Mouse (Mus musculus): ENCODE data around the gene Map4.

DNA sequence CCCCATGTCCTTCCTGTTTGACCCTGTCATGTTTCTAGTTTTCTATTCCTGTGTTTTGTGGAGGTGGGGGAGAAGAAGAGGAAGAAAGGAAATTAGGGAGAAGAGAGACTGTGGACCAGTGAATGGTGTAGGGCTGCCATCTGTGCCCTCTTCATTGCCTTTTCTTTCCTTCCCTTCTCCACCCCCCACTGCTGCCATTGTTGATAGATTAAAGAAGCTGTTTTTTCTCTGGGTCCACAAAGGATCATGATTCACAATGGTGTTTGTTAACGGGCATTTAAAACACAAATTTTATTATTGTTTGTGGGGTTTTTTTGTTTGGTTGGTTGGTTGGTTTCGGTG is 122.8 kb downstream of the Map4 start:
- no peak for TF ChIP-seq POLR2A (IDR thresholded peaks at IDR 0.05; ENCODE audit: low read depth, low read length)
- no peak for TF ChIP-seq HCFC1 (IDR thresholded peaks at IDR 0.05; ENCODE audit: low read depth, low read length)
- no peak for TF ChIP-seq MYC (IDR thresholded peaks at IDR 0.05; ENCODE audit: low read depth, low read length)
- TF ChIP-seq ZMIZ1 (IDR thresholded peaks at IDR 0.05; ENCODE audit: low read depth, low read length), result no peak
- no peak for TF ChIP-seq CTCF (conservative IDR thresholded peaks at IDR 0.05 in 1 of 2, IDR thresholded peaks at IDR 0.05 in 1 of 2; ENCODE audit: low read depth in 2 of 2, low read length in 2 of 2)
- no peak for TF ChIP-seq EP300 (IDR thresholded peaks at IDR 0.05; ENCODE audit: low read length)
- TF ChIP-seq KAT2A (IDR thresholded peaks at IDR 0.05; ENCODE audit: insufficient replicate concordance, low read length), result no peak
- no peak for TF ChIP-seq MAX (IDR thresholded peaks at IDR 0.05; ENCODE audit: low read length)
- no peak for TF ChIP-seq ZNF384 (IDR thresholded peaks at IDR 0.05; ENCODE audit: low read depth, low read length)
- TF ChIP-seq IRF4 (IDR thresholded peaks at IDR 0.05; ENCODE audit: low read depth, low read length), result no peak
- TF ChIP-seq UBTF (IDR thresholded peaks at IDR 0.05; ENCODE audit: low read depth, low read length), result no peak
- no peak for TF ChIP-seq CHD2 (IDR thresholded peaks at IDR 0.05; ENCODE audit: low read length)
- TF ChIP-seq MEF2A (IDR thresholded peaks at IDR 0.05; ENCODE audit: borderline replicate concordance, low read depth, low read length), result no peak

Measured in CH12.LX (cell line).